16 mouse cellular contexts compared by ENCODE assay signal in the genomic region with DNA sequence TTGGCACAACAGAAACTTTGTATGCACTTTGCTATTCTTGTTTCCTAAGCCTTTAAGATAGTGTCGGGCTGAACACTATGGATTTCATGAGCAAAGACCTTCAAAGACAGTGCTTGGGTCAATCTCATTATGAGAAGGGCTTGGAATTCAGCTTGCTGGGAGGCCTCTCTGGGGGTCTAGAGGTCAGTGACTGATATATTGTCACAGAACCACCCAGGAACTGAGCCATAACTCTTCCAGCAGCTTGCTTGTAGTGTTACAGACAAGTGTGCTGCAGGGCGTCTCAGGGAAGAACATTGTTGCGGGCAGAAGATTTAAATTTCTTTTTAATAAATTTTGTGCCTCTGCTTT.
DNase-seq lines count a peak whose midpoint lies in the region; ATAC-seq and TF ChIP-seq lines count a peak whose summit lies in the region.
"Had no signal": no experiment of that assay in that cellular context is flagged by ENCODE, and none has a peak within 500 bp of the region (broad histone marks: within the 10 kb centered on the region; RNA-seq: fewer than 3 reads in every experiment).

No protein-coding gene starts in this region.

- 21% methylated on average over 3 of the region's 3 CpGs for WGBS in hindbrain, embryonic 10.5 days
- WGBS in hindbrain, postnatal 0 days: 40% methylated on average over 3 of the region's 3 CpGs
- WGBS in lung, embryonic 15.5 days: 50% methylated on average over 3 of the region's 3 CpGs
- WGBS in neural tube, embryonic 15.5 days: 22% methylated on average over 3 of the region's 3 CpGs

- H3K4me1 ChIP-seq in hindbrain, embryonic 10.5 days (replicated peaks): peaks cover 21% of the 10 kb centered on the region
- no peaks in the 10 kb centered on the region for H3K4me1 ChIP-seq in hindbrain, postnatal 0 days (ENCODE audit: insufficient read depth, low read length)
- H3K4me1 ChIP-seq in lung, embryonic 15.5 days: 0 out of 2 replicates have a peak, but pooled peaks cover 4% of the 10 kb centered on the region
- H3K4me1 ChIP-seq in neural tube, embryonic 15.5 days: peaks cover 7% of the 10 kb centered on the region; the same call in 1 of the 2 replicates

- no peak for TF ChIP-seq CTCF in hindbrain, postnatal 0 days (IDR thresholded peaks at IDR 0.05; ENCODE audit: low read depth)

- H3K9ac ChIP-seq in hindbrain, postnatal 0 days (replicated peaks; ENCODE audit: low read length): no peak overlapping the region
- H3K9ac ChIP-seq in lung, embryonic 15.5 days: no peak overlapping the region
- no peak overlapping the region for H3K9ac ChIP-seq in neural tube, embryonic 15.5 days (replicated peaks)
- H3K9ac ChIP-seq: forebrain, embryonic 13.5 days; heart, embryonic 13.5 days had no signal

- no peaks in the 10 kb centered on the region for H3K36me3 ChIP-seq in hindbrain, embryonic 10.5 days
- H3K36me3 ChIP-seq in hindbrain, postnatal 0 days (ENCODE audit: insufficient read depth, low read length): no peaks in the 10 kb centered on the region
- H3K36me3 ChIP-seq in lung, embryonic 15.5 days: no peaks in the 10 kb centered on the region
- H3K36me3 ChIP-seq in neural tube, embryonic 15.5 days: no peaks in the 10 kb centered on the region
- H3K36me3 ChIP-seq: heart, embryonic 13.5 days had no signal

- no peak overlapping the region; the same call in 1 of the 2 replicates for H3K27ac ChIP-seq in hindbrain, embryonic 10.5 days
- H3K27ac ChIP-seq in hindbrain, postnatal 0 days: no peak overlapping the region
- H3K27ac ChIP-seq in lung, embryonic 15.5 days: peak overlapping the region; percentile 22; the same call in 1 of the 2 replicates
- no peak overlapping the region for H3K27ac ChIP-seq in neural tube, embryonic 15.5 days (replicated peaks)
- H3K27ac ChIP-seq: forebrain, embryonic 13.5 days; heart, embryonic 13.5 days had no signal

- no peaks in the 10 kb centered on the region for H3K27me3 ChIP-seq in hindbrain, embryonic 10.5 days (ENCODE audit: insufficient read depth, poor library complexity, severe bottlenecking)
- H3K27me3 ChIP-seq in hindbrain, postnatal 0 days (ENCODE audit: insufficient read depth, low read length): no peaks in the 10 kb centered on the region
- no peaks in the 10 kb centered on the region for H3K27me3 ChIP-seq in lung, embryonic 15.5 days
- no peaks in the 10 kb centered on the region for H3K27me3 ChIP-seq in neural tube, embryonic 15.5 days (replicated peaks)
- H3K27me3 ChIP-seq: CH12.LX; forebrain, embryonic 13.5 days; heart, embryonic 13.5 days had no signal

- no peak overlapping the region for H3K4me2 ChIP-seq in hindbrain, postnatal 0 days (ENCODE audit: low read depth, low read length)
- no peak overlapping the region for H3K4me2 ChIP-seq in lung, embryonic 15.5 days
- no peak overlapping the region for H3K4me2 ChIP-seq in neural tube, embryonic 15.5 days
- H3K4me2 ChIP-seq: forebrain, embryonic 13.5 days; heart, embryonic 13.5 days had no signal

- no peaks in the 10 kb centered on the region for H3K9me3 ChIP-seq in hindbrain, embryonic 10.5 days
- no peaks in the 10 kb centered on the region for H3K9me3 ChIP-seq in hindbrain, postnatal 0 days (ENCODE audit: low read length)
- no peaks in the 10 kb centered on the region for H3K9me3 ChIP-seq in lung, embryonic 15.5 days
- H3K9me3 ChIP-seq in neural tube, embryonic 15.5 days (replicated peaks): no peaks in the 10 kb centered on the region
- H3K9me3 ChIP-seq: forebrain, embryonic 13.5 days; heart, embryonic 13.5 days had no signal

- ATAC-seq in hindbrain, postnatal 0 days: no peak
- no peak for ATAC-seq in lung, embryonic 15.5 days (ENCODE audit: borderline replicate concordance, extremely low read depth, low FRiP score, low TSS enrichment)
- peak; percentile 11; the same call in 1 of the 2 replicates for ATAC-seq in neural tube, embryonic 15.5 days (ENCODE audit: low FRiP score)
- ATAC-seq: forebrain, embryonic 13.5 days; intestine, embryonic 16.5 days; lung, postnatal 0 days had no signal

- DNase-seq in hindbrain, embryonic 10.5 days (ENCODE audit: low spot score): peak; percentile 13
- no peak for DNase-seq in hindbrain, postnatal 0 days (ENCODE audit: low spot score)
- DNase-seq in lung, postnatal 25 days (ENCODE audit: low spot score): no peak
- peak; percentile 32 to 51 for DNase-seq in kidney, postnatal 4 days
- DNase-seq in frontal cortex, postnatal 10 days (ENCODE audit: low spot score in 2 of 2): no peak
- DNase-seq in cerebellum, adult 9-11 months: no peak
- DNase-seq: cerebellum, postnatal 25 days; right cerebral cortex, postnatal 14 days; thymus, postnatal 36 days had no signal

- H3K4me3 ChIP-seq in hindbrain, embryonic 10.5 days: no peak overlapping the region
- H3K4me3 ChIP-seq in hindbrain, postnatal 0 days (ENCODE audit: low read length): no peak overlapping the region
- no peak overlapping the region for H3K4me3 ChIP-seq in lung, embryonic 15.5 days
- no peak overlapping the region for H3K4me3 ChIP-seq in neural tube, embryonic 15.5 days (replicated peaks)
- H3K4me3 ChIP-seq: forebrain, embryonic 13.5 days; heart, embryonic 13.5 days had no signal

Comparison
In these comparisons a context has a peak if more than half of its experiments do, and no peak if none do; other contexts are left out.
1. DNase-seq: peak in hindbrain, embryonic 10.5 days (single experiment) and kidney, postnatal 4 days (2 of 2); none in hindbrain, postnatal 0 days (single experiment), lung, postnatal 25 days (single experiment), frontal cortex, postnatal 10 days (0 of 2) and cerebellum, adult 9-11 months (single experiment).